Mouse (Mus musculus): ENCODE measurements around the gene Olfr70. TPM values are rescaled to one million over a fixed set of nuclear protein-coding genes. Genes with fewer than 3 reads are reported as not detected.

Olfr70 gene
- polyA plus RNA-seq, 1 experiment from 2014 or later = not detected

- H3K4me3 ChIP-seq = no peak overlapping the region
- no peaks in the 10 kb centered on the region for H3K36me3 ChIP-seq
- no peak overlapping the region for H3K4me2 ChIP-seq (replicated peaks)
- WGBS = 83% methylated on average over 8 of the region's 8 CpGs
- no peaks in the 10 kb centered on the region for H3K4me1 ChIP-seq
- H3K9me3 ChIP-seq = no peaks in the 10 kb centered on the region
- no peak for ATAC-seq (ENCODE audit: low FRiP score, low read depth)
- no peak overlapping the region for H3K9ac ChIP-seq (replicated peaks)
- no peak overlapping the region for H3K27ac ChIP-seq (replicated peaks)
- H3K27me3 ChIP-seq = no peaks in the 10 kb centered on the region
Measured at GRCm38 (mm10) chr4:43703851-43704250, 3.2 kb upstream of the Olfr70 start.

GRCm38 (mm10) chr4:43703439-43703838, 2.8 kb upstream of the Olfr70 start:
- Histone ChIP-seq H3K36me3 (no peaks in the 10 kb centered on the region), H3K27me3 (no peaks in the 10 kb centered on the region), H3K9me3 (no peaks in the 10 kb centered on the region), H3K27ac (replicated peaks) (no peak overlapping the region), H3K4me3 (no peak overlapping the region), H3K4me1 (no peaks in the 10 kb centered on the region), H3K4me2 (replicated peaks) (no peak overlapping the region), H3K9ac (replicated peaks) (no peak overlapping the region)
- 76% methylated on average over 6 of the region's 6 CpGs for WGBS
- no peak for ATAC-seq (ENCODE audit: low FRiP score, low read depth)

- no peak for ATAC-seq (ENCODE audit: low FRiP score, low read depth)
- Histone ChIP-seq H3K27me3 (no peaks in the 10 kb centered on the region), H3K4me2 (replicated peaks) (no peak overlapping the region), H3K27ac (replicated peaks) (no peak overlapping the region), H3K4me3 (no peak overlapping the region), H3K9ac (replicated peaks) (no peak overlapping the region), H3K4me1 (no peaks in the 10 kb centered on the region), H3K9me3 (no peaks in the 10 kb centered on the region), H3K36me3 (no peaks in the 10 kb centered on the region)
- 94% methylated on average over 13 of the region's 13 CpGs for WGBS
Measured at GRCm38 (mm10) chr4:43696561-43696960, 4.0 kb downstream of the Olfr70 start.

GRCm38 (mm10) chr4:43695249-43695671, 5.3 kb downstream of the Olfr70 start:
- Histone ChIP-seq H3K4me3 (no peak overlapping the region), H3K27ac (replicated peaks) (no peak overlapping the region), H3K36me3 (peaks cover 8% of the 10 kb centered on the region), H3K9ac (replicated peaks) (no peak overlapping the region), H3K27me3 (no peaks in the 10 kb centered on the region), H3K9me3 (no peaks in the 10 kb centered on the region), H3K4me2 (replicated peaks) (no peak overlapping the region), H3K4me1 (no peaks in the 10 kb centered on the region)
- no peak for ATAC-seq (ENCODE audit: low FRiP score, low read depth)
- WGBS = 37% methylated on average over 9 of the region's 9 CpGs

GRCm38 (mm10) chr4:43694439-43695248, 6.0 kb downstream of the Olfr70 start:
- no peak for ATAC-seq (ENCODE audit: low FRiP score, low read depth)
- H3K9ac ChIP-seq (replicated peaks) = no peak overlapping the region
- H3K9me3 ChIP-seq = no peaks in the 10 kb centered on the region
- peaks cover 14% of the 10 kb centered on the region for H3K36me3 ChIP-seq
- no peaks in the 10 kb centered on the region for H3K27me3 ChIP-seq
- WGBS = 87% methylated on average over 1 of the region's 1 CpGs
- no peak overlapping the region for H3K4me3 ChIP-seq
- H3K4me2 ChIP-seq (replicated peaks) = no peak overlapping the region
- no peak overlapping the region for H3K27ac ChIP-seq (replicated peaks)
- no peaks in the 10 kb centered on the region for H3K4me1 ChIP-seq

GRCm38 (mm10) chr4:43693806-43694241, 6.8 kb downstream of the Olfr70 start:
- H3K27me3 ChIP-seq = no peaks in the 10 kb centered on the region
- WGBS = 79% methylated on average over 5 of the region's 5 CpGs
- H3K9me3 ChIP-seq = no peaks in the 10 kb centered on the region
- no peak for ATAC-seq (ENCODE audit: low FRiP score, low read depth)
- H3K4me2 ChIP-seq (replicated peaks) = no peak overlapping the region
- H3K36me3 ChIP-seq = peaks cover 22% of the 10 kb centered on the region
- no peaks in the 10 kb centered on the region for H3K4me1 ChIP-seq
- H3K4me3 ChIP-seq = no peak overlapping the region
- no peak overlapping the region for H3K9ac ChIP-seq (replicated peaks)
- no peak overlapping the region for H3K27ac ChIP-seq (replicated peaks)

GRCm38 (mm10) chr4:43691026-43691425, 9.6 kb downstream of the Olfr70 start:
- no peak overlapping the region for H3K4me2 ChIP-seq (replicated peaks)
- no peaks in the 10 kb centered on the region for H3K4me1 ChIP-seq
- peaks cover 41% of the 10 kb centered on the region for H3K36me3 ChIP-seq
- H3K9me3 ChIP-seq = no peaks in the 10 kb centered on the region
- no peak overlapping the region for H3K9ac ChIP-seq (replicated peaks)
- H3K27ac ChIP-seq (replicated peaks) = no peak overlapping the region
- ATAC-seq (ENCODE audit: low FRiP score, low read depth) = no peak
- 83% methylated on average over 5 of the region's 5 CpGs for WGBS
- no peaks in the 10 kb centered on the region for H3K27me3 ChIP-seq
- H3K4me3 ChIP-seq = no peak overlapping the region

- H3K4me2 ChIP-seq (replicated peaks) = no peak overlapping the region
- H3K9ac ChIP-seq (replicated peaks) = no peak overlapping the region
- WGBS = 93% methylated on average over 17 of the region's 17 CpGs
- no peak overlapping the region for H3K4me3 ChIP-seq
- ATAC-seq (ENCODE audit: low FRiP score, low read depth) = no peak
- H3K27ac ChIP-seq (replicated peaks) = no peak overlapping the region
- H3K27me3 ChIP-seq = no peaks in the 10 kb centered on the region
- H3K4me1 ChIP-seq = no peaks in the 10 kb centered on the region
- no peaks in the 10 kb centered on the region for H3K9me3 ChIP-seq
- peaks cover 52% of the 10 kb centered on the region for H3K36me3 ChIP-seq
Measured at GRCm38 (mm10) chr4:43690021-43690420, 10.6 kb downstream of the Olfr70 start.

- H3K4me3 ChIP-seq = no peak overlapping the region
- no peak overlapping the region for H3K4me2 ChIP-seq (replicated peaks)
- no peaks in the 10 kb centered on the region for H3K27me3 ChIP-seq
- no peaks in the 10 kb centered on the region for H3K9me3 ChIP-seq
- H3K27ac ChIP-seq (replicated peaks) = no peak overlapping the region
- H3K4me1 ChIP-seq = no peaks in the 10 kb centered on the region
- 86% methylated on average over 7 of the region's 7 CpGs for WGBS
- H3K9ac ChIP-seq (replicated peaks) = no peak overlapping the region
- ATAC-seq (ENCODE audit: low FRiP score, low read depth) = no peak
- H3K36me3 ChIP-seq = peaks cover 90% of the 10 kb centered on the region
Measured at GRCm38 (mm10) chr4:43679416-43680043, 21.1 kb downstream of the Olfr70 start.

GRCm38 (mm10) chr4:43678541-43678940, 22.1 kb downstream of the Olfr70 start:
- ATAC-seq (ENCODE audit: low FRiP score, low read depth) = no peak
- Histone ChIP-seq H3K9ac (replicated peaks) (no peak overlapping the region), H3K4me2 (replicated peaks) (no peak overlapping the region), H3K4me3 (no peak overlapping the region), H3K27ac (replicated peaks) (no peak overlapping the region), H3K27me3 (no peaks in the 10 kb centered on the region), H3K4me1 (no peaks in the 10 kb centered on the region), H3K9me3 (no peaks in the 10 kb centered on the region), H3K36me3 (peaks cover 89% of the 10 kb centered on the region)
- 84% methylated on average over 6 of the region's 6 CpGs for WGBS

GRCm38 (mm10) chr4:43675608-43676007, 25.0 kb downstream of the Olfr70 start:
- H3K27ac ChIP-seq (replicated peaks) = no peak overlapping the region
- H3K9ac ChIP-seq (replicated peaks) = no peak overlapping the region
- H3K27me3 ChIP-seq = no peaks in the 10 kb centered on the region
- H3K4me2 ChIP-seq (replicated peaks) = no peak overlapping the region
- H3K36me3 ChIP-seq = peaks cover 66% of the 10 kb centered on the region
- H3K9me3 ChIP-seq = no peaks in the 10 kb centered on the region
- WGBS = 82% methylated on average over 4 of the region's 4 CpGs
- H3K4me3 ChIP-seq = no peak overlapping the region
- no peak for ATAC-seq (ENCODE audit: low FRiP score, low read depth)
- H3K4me1 ChIP-seq = peaks cover 23% of the 10 kb centered on the region

- Histone ChIP-seq H3K9me3 (no peaks in the 10 kb centered on the region), H3K27me3 (no peaks in the 10 kb centered on the region), H3K36me3 (peaks cover 59% of the 10 kb centered on the region), H3K4me2 (replicated peaks) (no peak overlapping the region), H3K9ac (replicated peaks) (no peak overlapping the region), H3K27ac (replicated peaks) (no peak overlapping the region), H3K4me3 (no peak overlapping the region), H3K4me1 (peaks cover 28% of the 10 kb centered on the region)
- 81% methylated on average over 5 of the region's 5 CpGs for WGBS
- no peak for ATAC-seq (ENCODE audit: low FRiP score, low read depth)
Measured at GRCm38 (mm10) chr4:43674974-43675373, 25.6 kb downstream of the Olfr70 start.
